Mouse (Mus musculus): ENCODE data around the gene Atp8a2. TPM values are rescaled to one million over a fixed set of nuclear protein-coding genes. Genes with fewer than 3 reads are reported as not detected.

Gene Atp8a2
- total and polyA plus RNA-seq, 2 experiments from 2014 or later = 5.2 to 115 TPM

GRCm38 (mm10) chr14:59807528-59808300 is 389.3 kb downstream of the Atp8a2 start:
- ATAC-seq (ENCODE audit: insufficient read depth, low read depth) = no peak

GRCm38 (mm10) chr14:59806910-59807309 is 390.1 kb downstream of the Atp8a2 start:
- no peak for TF ChIP-seq EP300 (IDR thresholded peaks at IDR 0.05; ENCODE audit: low read depth)
- TF ChIP-seq CTCF (IDR thresholded peaks at IDR 0.05; ENCODE audit: low read depth) = no peak
- WGBS = 61% methylated on average over 4 of the region's 4 CpGs
- Histone ChIP-seq H3K27ac (ENCODE audit: low read depth) (no peak overlapping the region), H3K36me3 (replicated peaks; ENCODE audit: control insufficient read depth, insufficient read depth, low read length) (no peaks in the 10 kb centered on the region), H3K9ac (replicated peaks; ENCODE audit: low read depth, low read length) (no peak overlapping the region), H3K9me3 (replicated peaks; ENCODE audit: control insufficient read depth, low read length) (0 out of 2 replicates have a peak, but pooled peaks cover 3% of the 10 kb centered on the region), H3K4me3 (ENCODE audit: low read depth, low read length) (no peak overlapping the region), H3K4me1 (ENCODE audit: control insufficient read depth, insufficient read depth) (no peaks in the 10 kb centered on the region), H3K27me3 (ENCODE audit: control insufficient read depth, insufficient read depth, low read length) (no peaks in the 10 kb centered on the region), H3K4me2 (ENCODE audit: low read depth, low read length) (no peak overlapping the region)
- DNase-seq (ENCODE audit: low spot score) (no peak), ATAC-seq (ENCODE audit: insufficient read depth, low read depth) (no peak)

More at GRCm38 (mm10) chr14:59807528-59808300, 389.3 kb downstream of the Atp8a2 start:
- no peak overlapping the region for H3K9ac ChIP-seq (replicated peaks; ENCODE audit: low read depth, low read length)
- no peak for DNase-seq (ENCODE audit: low spot score)
- TF ChIP-seq EP300 (IDR thresholded peaks at IDR 0.05; ENCODE audit: low read depth) (no peak), CTCF (IDR thresholded peaks at IDR 0.05; ENCODE audit: low read depth) (no peak)
- H3K36me3 ChIP-seq (replicated peaks; ENCODE audit: control insufficient read depth, insufficient read depth, low read length) = no peaks in the 10 kb centered on the region
- WGBS = 78% methylated on average over 7 of the region's 7 CpGs
- no peaks in the 10 kb centered on the region for H3K27me3 ChIP-seq (ENCODE audit: control insufficient read depth, insufficient read depth, low read length)
- 0 out of 2 replicates have a peak, but pooled peaks cover 3% of the 10 kb centered on the region for H3K9me3 ChIP-seq (replicated peaks; ENCODE audit: control insufficient read depth, low read length)
- no peak overlapping the region for H3K4me3 ChIP-seq (ENCODE audit: low read depth, low read length)
- no peak overlapping the region for H3K4me2 ChIP-seq (ENCODE audit: low read depth, low read length)
- no peak overlapping the region for H3K27ac ChIP-seq (ENCODE audit: low read depth)
- no peaks in the 10 kb centered on the region for H3K4me1 ChIP-seq (ENCODE audit: control insufficient read depth, insufficient read depth)

- Histone ChIP-seq H3K4me2 (ENCODE audit: low read depth, low read length) (no peak overlapping the region), H3K4me3 (ENCODE audit: low read depth, low read length) (no peak overlapping the region), H3K4me1 (ENCODE audit: control insufficient read depth, insufficient read depth) (no peaks in the 10 kb centered on the region), H3K27ac (ENCODE audit: low read depth) (no peak overlapping the region), H3K9ac (replicated peaks; ENCODE audit: low read depth, low read length) (no peak overlapping the region), H3K36me3 (replicated peaks; ENCODE audit: control insufficient read depth, insufficient read depth, low read length) (no peaks in the 10 kb centered on the region), H3K27me3 (ENCODE audit: control insufficient read depth, insufficient read depth, low read length) (no peaks in the 10 kb centered on the region), H3K9me3 (replicated peaks; ENCODE audit: control insufficient read depth, low read length) (0 out of 2 replicates have a peak, but pooled peaks cover 3% of the 10 kb centered on the region)
- TF ChIP-seq EP300 (IDR thresholded peaks at IDR 0.05; ENCODE audit: low read depth) (no peak), CTCF (IDR thresholded peaks at IDR 0.05; ENCODE audit: low read depth) (no peak)
- ATAC-seq (ENCODE audit: insufficient read depth, low read depth) = no peak
- WGBS = 74% methylated on average over 4 of the region's 4 CpGs
- DNase-seq (ENCODE audit: low spot score) = no peak
These were observed 390.8 kb downstream of the Atp8a2 start for GRCm38 (mm10) chr14:59806159-59806558.

GRCm38 (mm10) chr14:59805683-59806082 is 391.3 kb downstream of the Atp8a2 start:
- DNase-seq (ENCODE audit: low spot score) = no peak
- no peak for ATAC-seq (ENCODE audit: insufficient read depth, low read depth)
- Histone ChIP-seq H3K4me2 (ENCODE audit: low read depth, low read length) (no peak overlapping the region), H3K9ac (replicated peaks; ENCODE audit: low read depth, low read length) (no peak overlapping the region), H3K27ac (ENCODE audit: low read depth) (no peak overlapping the region), H3K36me3 (replicated peaks; ENCODE audit: control insufficient read depth, insufficient read depth, low read length) (no peaks in the 10 kb centered on the region), H3K9me3 (replicated peaks; ENCODE audit: control insufficient read depth, low read length) (0 out of 2 replicates have a peak, but pooled peaks cover 3% of the 10 kb centered on the region), H3K27me3 (ENCODE audit: control insufficient read depth, insufficient read depth, low read length) (no peaks in the 10 kb centered on the region), H3K4me3 (ENCODE audit: low read depth, low read length) (no peak overlapping the region), H3K4me1 (ENCODE audit: control insufficient read depth, insufficient read depth) (no peaks in the 10 kb centered on the region)
- 72% methylated on average over 7 of the region's 7 CpGs for WGBS
- TF ChIP-seq EP300 (IDR thresholded peaks at IDR 0.05; ENCODE audit: low read depth) (no peak), CTCF (IDR thresholded peaks at IDR 0.05; ENCODE audit: low read depth) (no peak)

- ATAC-seq (ENCODE audit: insufficient read depth, low read depth) (no peak; the same call in 1 of the 2 replicates), DNase-seq (ENCODE audit: low spot score) (no peak)
- H3K4me3 ChIP-seq (ENCODE audit: low read depth, low read length) = no peak overlapping the region
- H3K27me3 ChIP-seq (ENCODE audit: control insufficient read depth, insufficient read depth, low read length) = no peaks in the 10 kb centered on the region
- H3K4me1 ChIP-seq (ENCODE audit: control insufficient read depth, insufficient read depth) = no peaks in the 10 kb centered on the region
- H3K9ac ChIP-seq (replicated peaks; ENCODE audit: low read depth, low read length) = no peak overlapping the region
- H3K4me2 ChIP-seq (ENCODE audit: low read depth, low read length) = no peak overlapping the region
- TF ChIP-seq CTCF (IDR thresholded peaks at IDR 0.05; ENCODE audit: low read depth) (no peak), EP300 (IDR thresholded peaks at IDR 0.05; ENCODE audit: low read depth) (no peak)
- 66% methylated on average over 8 of the region's 8 CpGs for whole genome bisulfite sequencing
- no peak overlapping the region for H3K27ac ChIP-seq (ENCODE audit: low read depth)
- H3K36me3 ChIP-seq (replicated peaks; ENCODE audit: control insufficient read depth, insufficient read depth, low read length) = no peaks in the 10 kb centered on the region
- 0 out of 2 replicates have a peak, but pooled peaks cover 3% of the 10 kb centered on the region for H3K9me3 ChIP-seq (replicated peaks; ENCODE audit: control insufficient read depth, low read length)
These were observed 394.9 kb downstream of the Atp8a2 start for GRCm38 (mm10) chr14:59801961-59802599.

Data from heart, postnatal 0 days (tissue).